Mouse (Mus musculus) cerebellum, postnatal 10 days (tissue): ENCODE data around the gene Tnp1.

Source experiments
- DNase-seq, 2 experiments: peaks; one replicate each; pipeline ENCODE4 v3.0.0; 2021; ENCODE audit warnings: mixed read lengths in 2 of 2

Tnp1 gene

DNA sequence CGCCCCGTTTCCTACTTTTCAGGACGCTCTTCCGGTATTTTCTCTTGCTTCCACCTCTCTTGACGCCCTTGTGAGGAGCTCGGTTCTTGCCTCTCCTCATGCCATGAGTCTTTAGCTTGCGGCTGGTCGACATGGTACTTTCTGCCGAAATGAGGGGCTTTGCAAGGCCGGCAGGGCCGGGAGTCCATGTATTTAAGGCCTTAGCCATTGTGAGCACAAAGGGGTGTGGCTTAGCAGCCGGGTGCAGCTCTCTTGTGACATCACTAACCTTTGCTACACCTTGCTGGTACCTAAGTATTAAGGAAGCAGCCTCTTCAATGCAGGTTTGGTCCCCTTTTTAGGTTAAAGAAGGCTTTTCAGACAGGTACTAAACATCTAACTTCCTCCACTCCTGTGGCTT is at the start of gene Tnp1:
Gene Tnp1, minus strand, starts transcription at position 179 of the 400 bp plus-strand sequence.
- no peak for DNase-seq

DNA sequence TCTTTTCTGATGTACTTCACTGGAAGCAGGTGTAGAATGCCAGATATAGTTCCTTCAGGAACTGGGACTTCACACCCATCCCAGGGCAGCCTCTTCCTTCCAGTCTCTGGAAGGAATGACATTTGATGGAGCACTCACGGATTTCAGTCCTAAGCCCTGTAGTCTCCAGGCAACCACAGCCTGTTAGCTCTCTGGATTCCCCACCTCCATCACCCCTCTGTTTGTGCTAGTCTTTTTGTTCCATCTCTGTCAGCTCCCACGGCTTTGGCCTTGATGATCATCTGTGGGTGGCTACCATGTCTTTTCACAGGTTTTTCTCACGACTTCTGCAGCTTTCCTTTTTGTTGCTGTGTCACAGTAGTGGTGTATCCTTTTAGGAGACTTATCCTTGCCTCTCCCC is 48.6 kb upstream of the Tnp1 start:
- no peak for DNase-seq

DNA sequence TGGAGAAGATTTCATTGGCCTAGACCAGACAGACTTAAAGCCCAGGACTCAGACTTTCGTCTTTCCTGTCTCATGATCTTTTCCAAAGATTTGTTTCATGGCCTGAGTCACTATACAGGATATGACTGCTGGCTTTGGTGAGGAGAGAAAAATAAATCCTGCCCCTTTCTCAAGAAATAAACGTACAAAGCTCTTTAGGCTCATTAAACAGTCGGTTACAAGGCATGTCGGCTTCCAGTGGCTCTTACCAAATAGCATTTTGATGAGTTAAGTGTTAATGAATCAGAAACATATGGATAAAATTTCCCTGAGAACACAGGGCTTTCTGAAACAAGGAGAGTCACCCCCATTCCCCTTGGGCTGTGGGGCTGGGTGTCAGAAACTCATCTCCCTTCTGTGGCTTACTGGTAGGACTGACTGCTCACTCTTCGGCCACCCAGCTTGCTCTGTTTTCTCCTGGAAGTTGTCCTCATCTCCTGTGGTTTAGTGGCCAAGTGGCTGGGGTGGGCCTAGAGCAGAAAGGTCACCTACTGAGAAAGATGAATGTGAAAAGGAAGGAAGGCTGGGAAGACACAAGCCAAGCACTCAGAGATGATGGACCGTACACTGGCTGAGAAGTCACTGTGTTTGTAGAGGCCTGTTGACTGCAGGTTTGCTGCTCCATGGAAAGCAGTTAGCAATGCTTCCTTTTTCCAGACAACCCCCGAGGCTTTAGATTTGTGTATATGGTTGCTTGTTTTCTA is 46.0 kb upstream of the Tnp1 start:
- DNase-seq = no peak

DNA sequence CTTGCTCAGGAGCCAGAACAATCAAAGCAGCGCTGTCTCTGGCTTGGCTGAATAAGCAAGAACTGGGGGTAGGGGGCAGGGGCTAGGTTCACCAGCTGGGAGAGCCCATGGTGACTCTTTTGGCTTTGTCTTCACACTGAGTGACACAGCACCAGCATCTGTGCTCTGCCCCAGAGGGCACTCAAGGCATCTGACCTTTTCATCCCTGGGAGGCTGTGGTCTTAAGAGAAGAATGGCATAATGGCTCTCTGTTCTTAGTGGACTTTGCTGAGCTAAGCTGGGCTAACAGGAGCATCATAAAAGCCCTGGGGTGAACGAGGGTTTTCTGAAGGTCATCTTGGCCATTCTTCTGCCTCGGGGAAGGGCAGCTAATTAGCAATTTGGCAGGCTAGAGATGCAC is 44.6 kb upstream of the Tnp1 start:
- DNase-seq = peak; percentile 20 to 38

DNA sequence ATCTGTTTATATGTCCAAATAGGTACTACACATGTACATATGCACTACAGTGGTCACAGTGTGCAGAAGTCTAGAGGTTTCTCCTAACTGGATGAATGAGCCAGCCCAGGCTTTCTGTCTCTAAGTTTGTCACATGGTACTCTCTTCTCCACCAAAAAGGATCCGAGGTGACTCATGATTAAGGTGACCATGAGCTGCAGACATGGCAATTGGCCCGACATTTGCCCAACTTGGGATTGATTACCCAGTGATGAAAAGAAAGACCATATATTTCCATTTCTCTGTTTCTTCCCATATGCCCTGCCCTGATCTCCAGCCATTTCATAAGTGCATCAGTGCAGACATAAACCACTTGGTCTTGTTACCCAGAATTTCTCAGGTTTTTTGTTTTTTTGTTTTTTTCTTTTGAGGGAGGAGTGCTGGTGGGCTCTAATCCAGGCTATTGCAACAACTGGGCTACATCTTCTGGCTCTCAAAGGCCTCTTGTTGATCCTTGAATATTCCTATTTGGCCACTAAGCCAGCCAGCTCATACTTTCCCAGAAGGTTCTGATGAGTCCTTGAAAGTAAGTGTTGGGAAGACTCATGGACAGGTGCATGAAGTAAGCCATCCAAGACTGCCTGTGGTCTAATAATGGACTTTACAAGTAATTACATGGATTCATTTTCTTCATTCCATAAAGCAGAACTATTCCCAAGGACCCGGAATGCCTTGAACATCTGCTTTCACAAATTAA is 40.7 kb upstream of the Tnp1 start:
- DNase-seq = no peak

DNA sequence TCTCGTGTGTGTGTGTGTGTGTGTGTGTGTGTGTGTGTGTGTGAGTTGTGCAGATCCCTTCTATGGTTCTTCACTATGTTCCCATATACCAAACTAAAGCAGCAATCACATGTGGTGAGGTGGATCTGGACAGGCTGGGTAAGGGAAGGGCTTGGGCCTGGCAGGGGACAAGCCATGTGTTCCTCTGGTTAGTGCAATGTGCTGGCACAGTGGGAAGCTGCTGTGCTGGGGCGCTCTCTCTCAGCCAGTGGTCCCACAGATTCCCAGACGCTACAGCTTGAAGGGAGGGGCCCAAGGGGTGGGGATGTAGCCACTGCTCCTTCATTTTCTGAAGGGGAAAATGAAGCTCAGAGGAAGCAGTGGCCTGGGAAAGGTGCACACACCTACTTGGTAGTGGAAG is 40.1 kb upstream of the Tnp1 start:
- DNase-seq = peak; percentile 50 to 79

DNA sequence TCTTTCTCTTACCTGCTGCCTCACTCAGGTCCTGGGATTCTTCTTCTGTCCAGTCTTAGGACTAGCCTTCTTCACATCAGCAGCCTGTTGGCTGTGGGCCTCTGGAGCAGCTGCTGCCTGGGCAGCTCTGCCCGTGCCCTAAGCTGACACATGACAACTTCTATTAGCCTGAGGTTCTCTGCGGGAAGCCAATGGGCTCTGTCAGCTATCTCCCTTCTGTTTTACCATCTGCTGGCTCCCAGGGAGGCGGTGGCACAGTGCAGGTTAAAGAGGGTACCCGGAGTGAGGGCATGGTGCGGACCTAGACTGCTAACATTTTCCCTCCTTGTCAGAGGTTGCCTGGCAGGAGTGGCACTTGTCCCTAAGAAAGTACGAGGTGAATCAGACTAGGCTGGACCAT is 39.5 kb upstream of the Tnp1 start:
- DNase-seq = peak; percentile 86 to 94

DNA sequence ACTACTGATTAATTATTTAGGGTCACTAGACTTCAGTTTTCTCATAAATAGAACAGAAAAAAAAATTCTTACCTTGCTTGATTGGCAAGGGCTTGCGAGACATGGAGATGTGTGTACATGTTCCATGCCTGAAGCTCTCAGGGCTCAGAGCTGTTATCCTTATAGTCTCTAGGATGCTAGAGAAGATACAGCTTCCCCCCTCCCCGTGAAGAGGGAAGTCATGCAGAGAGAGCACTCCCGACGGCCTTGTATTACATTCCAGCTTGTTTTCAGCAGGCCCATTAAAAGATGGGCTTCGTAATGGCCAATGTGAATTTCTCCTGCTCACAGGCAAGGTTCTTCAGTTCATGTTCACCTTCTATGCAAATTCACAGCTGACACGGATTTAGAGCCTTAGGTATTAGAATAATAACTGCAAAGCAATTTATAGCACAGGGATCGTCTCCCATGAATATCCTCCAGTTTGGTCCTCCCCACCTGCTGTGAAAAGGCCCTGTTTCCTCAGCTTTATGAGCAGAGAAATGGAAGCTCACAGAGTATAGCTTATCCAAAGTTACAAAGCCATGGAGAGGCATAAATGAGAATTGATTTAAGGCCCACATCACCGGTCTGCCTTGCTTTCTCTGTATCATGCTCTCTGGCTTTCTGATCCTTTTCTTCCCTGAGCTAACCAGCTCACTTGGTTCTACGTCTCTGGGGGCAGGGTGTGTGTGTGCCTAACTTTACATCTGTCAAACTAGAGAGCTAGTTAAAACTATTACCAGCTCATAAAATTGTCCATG is 38.0 kb upstream of the Tnp1 start:
- peak in 1 of 2 experiments; percentile 21 for DNase-seq

DNA sequence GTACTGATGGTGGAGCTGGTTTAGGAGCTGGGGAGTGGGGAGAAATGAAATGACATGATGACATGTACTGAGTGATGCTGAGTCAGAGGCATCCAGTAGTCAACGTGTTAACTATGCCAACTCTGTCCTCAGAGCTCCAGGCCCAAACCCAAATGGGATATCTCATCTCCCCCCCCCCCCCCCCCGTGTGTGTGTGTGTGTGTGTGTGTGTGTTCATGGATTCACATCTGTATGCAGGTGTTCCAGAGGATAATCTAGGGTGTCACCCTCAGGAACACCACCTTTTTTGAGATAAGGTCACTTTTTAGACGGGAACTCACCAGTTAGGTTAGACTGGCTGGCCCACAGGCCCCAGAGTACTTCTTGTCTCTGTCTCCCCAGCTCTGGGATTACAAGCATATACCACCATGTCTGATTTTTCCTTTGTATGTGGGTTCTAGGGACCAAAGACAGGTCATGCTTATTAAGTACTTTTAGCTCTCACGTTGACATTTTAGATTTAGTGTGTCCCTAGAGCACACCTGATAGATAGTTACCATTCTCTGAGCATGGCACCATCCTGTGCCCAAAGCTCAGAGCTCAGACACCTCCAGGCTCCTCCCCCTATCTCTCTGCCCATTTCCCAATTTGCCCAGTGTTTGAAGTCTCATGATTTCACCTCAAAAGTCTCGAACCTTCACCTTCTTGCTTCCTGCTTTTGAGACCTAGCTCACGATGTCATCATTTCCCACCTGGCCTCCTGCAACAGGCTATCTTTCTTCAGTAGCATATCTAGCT is 31.4 kb upstream of the Tnp1 start:
- DNase-seq = no peak

DNA sequence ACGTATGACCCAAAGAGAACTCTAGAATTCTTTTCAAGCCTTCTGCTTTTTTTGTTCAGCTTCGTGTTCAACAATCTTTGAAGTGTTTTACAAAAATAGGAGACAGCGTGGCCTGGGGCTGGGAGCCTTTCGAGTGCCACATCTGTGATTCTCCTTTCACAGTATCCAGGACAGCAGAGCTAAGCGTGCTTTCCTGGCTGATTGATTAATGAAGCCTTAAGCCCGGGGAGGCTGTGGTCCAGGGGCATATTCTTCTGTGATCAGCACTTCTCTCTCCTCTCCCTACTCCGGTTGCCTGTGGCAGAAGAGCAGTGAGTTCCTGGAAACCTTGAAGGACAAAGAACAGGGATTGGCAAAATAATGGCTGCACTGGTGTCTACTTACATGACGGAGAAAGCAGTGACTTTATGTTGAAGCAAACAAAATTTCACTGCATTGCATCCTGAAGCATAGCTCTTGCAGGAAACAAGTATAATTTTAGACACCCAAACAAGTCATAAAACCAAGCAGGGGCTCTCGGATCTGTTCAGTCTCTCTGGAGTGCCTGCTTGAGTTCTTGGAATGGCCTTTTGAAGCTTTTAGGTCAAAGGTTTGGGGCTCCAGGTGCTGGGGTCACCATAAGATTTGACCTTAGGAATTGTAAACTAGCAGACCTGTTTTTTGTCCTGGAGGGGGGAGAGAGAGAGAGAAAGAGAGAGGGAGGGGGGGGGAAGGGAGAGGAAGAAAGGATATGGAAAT is 30.4 kb upstream of the Tnp1 start:
- no peak for DNase-seq

DNA sequence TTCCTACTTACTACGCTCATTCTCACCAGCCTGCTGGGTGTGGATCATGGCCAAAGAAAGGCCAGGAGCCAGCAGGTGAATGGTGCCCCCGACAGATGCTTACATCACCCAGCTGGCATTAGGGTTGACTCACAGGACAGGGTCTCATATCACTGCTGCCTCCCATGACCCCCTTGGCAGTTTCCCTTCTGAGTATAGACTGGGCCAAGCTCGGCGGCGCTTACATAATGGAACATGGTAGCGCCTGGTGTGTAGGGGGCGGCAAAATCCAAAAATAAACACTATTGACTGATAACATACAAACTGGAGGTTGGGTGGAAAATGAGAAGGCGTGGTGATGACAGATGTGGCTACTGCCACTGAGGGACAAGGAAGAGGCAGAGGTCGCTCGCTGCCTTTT is 28.0 kb upstream of the Tnp1 start:
- DNase-seq = peak in 1 of 2 experiments; percentile 26

DNA sequence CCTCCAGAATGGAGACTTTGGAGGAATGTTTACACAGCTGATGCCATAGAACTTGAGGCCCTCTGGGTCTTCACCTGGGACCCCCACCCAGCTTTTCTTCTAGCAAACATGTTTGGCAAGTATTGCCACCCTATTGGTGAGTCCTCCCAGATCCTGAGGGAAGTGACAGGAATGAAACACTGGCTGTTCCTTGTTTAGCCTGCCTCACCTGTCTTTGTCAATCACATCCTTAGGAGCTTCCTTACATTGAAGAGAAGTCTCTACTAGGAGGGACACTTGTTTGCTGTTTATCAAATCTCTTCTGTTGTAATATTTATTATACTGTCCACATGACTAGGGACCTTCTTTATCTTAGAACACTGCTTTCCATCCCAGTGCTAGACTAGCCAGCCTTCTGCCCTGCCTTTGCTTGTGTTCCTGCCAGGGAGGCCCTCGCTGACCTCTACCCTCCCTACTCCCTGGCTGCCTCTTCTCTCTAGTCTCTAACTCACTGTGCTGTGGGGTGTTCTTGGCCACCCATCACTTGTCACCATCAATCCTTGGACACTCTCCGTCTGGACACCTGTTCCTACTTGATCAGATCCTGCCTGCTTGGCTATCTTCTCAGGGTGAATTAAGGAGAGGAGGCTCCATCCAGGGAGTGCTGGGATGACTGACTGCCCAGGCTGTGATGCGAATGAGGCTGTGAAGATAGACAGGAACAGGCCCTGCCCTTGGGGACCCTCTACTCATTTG is 25.1 kb upstream of the Tnp1 start:
- no peak for DNase-seq

DNA sequence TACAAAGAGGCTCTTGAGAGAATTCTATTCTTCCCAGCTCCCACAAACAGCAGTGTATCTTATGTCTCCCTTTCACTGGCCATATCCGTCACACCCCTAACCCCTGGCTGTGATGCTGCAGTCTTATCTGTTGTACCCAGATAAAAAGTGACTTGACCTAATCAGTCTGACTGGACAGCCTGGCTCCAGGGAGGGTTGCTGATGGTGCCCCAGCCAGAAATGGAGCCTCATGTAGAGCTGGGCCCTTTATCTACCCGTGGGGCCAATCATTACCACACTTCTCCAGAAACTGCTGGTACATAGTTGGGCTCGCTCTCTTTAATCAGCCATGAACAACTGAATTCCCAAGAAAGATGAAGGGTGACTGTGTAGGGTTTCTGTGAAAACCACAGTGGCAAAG is 22.8 kb upstream of the Tnp1 start:
- no peak for DNase-seq

DNA sequence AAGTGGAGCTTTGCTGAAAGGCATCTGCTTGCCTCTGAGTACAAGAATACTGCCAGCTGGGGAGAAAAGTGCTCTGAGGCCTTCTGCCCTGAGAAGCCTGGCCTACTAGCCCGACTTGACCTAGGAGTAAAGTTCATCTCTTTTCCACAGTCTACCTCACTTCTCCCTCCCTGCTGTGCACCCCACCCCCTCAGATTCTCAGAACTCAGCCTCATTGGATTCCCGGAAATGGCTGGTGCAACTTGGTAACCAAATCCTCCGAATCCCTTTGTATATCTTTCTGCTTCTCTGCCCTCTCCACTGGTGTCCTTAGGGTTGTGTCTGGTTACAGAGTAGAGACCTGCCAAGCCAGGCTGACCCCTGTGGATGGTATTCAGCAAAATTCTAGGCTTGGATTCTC is 20.8 kb upstream of the Tnp1 start:
- DNase-seq = no peak

DNA sequence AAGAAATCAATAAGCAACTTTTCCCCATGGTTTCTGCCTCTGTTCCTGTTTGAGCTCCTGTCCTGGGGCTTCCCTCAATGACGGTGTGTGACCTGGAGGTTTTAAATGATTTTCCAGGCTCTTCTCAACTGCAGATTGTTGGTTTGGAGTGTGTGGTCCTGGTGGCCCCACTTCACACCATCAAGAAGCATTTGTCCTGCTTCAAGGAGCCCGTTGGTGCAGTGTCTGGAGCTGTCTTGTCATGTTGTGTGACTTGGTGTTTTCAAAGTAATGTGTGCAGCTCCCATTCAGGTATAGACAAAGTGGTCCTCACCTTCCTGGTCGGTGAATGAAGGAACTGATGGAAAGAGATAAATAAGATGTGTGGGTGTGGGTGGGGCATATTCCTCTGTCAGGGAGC is 20.0 kb upstream of the Tnp1 start:
- no peak for DNase-seq

DNA sequence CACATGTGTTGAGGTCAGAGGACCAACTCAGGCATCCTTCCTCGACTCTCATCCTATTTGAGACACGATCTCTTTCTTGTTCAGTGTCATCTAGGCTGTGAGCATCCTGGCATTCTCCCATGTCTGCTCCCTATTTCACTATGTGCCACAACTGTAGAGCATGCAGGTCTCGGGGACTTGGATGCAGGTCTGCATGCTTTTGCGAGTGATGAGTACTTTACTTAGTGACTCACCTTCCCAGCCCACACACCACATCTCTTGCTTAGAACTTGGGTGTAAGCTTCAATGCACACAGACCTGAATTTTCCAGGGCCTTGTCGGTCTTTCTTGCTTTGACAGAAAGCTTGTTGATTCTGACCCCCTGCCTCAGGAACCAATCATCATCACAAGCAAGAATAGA is 16.8 kb upstream of the Tnp1 start:
- DNase-seq = no peak

DNA sequence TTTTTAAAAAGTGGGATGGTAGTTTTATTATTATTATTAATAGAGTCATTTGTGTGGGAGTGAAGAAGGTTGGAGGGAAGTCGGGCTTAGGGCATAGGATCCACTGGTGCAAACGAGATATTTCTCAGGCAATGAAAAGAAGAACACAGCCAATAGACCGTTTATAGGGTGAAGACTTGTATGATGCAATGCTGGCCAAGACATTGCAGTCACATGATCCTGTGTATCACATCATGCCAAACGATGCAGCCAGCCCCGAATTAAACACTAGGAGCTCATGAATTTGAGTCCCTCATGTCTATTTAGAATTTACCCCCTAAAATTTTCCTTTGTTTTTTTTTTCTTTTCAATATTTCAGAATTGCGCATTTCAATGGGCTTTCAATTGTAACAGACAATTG is 13.0 kb upstream of the Tnp1 start:
- DNase-seq = no peak

DNA sequence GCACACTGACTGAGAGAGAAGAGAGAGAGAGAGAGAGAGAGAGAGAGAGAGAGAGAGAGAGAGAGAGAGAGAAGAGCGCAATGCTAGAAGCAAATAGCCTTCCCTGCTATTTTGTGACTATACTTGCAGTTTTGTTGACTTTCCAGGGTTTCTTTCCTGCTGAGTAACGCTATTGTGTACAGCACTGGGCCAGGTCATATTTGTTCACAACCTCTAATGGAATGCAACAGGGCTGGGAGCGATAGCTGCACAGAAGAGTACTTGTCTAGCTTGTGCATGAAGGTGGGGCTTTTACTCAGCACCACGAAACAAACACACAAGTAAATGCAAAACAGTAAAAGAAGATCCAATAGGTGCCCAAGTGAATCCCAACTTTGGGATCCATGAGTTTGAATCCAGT is 11.7 kb upstream of the Tnp1 start:
- DNase-seq = no peak

DNA sequence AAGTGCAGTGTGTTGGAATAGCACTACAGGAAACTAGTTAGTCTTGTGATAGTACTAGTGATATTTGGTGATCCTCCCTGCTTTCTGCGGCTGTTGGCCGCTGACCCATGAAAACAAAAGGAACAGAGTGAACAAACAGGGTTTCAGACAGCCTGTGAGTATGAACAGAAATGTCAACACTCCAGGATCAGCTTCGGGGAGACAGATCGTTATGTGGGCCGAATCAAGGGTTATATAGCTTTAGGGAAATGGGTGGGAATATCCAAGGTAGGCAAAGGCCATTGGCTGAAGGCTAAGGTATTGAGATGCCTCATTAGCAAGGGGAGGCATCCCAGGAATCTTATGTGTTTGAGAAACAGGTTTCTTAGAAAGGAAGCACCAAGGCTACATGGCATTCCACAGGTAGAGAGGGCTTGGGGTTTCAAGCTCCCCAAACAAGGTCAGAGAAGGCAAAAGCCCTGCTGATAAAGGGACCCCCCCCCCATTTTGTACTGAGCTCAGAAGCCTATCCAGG is 11.1 kb upstream of the Tnp1 start:
- DNase-seq = no peak

DNA sequence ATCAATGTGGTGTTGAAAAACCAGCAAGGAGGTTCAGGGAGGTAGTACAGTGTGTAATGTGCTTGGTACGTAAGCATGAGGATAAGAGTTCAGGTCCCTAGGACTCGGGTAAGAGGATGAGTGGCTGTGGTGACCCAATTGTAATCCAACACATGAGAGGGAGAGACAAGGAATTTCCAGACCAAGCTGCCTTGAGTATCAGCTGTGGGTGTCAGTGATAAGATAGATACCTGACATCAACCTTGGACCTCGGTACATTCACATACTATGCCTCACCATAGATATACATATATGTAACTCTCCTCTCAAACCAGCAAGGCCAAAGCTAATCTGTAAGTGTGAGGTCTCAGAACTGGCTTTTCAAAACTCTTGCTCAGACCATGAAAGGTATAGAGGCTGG is 10.4 kb upstream of the Tnp1 start:
- no peak for DNase-seq

DNA sequence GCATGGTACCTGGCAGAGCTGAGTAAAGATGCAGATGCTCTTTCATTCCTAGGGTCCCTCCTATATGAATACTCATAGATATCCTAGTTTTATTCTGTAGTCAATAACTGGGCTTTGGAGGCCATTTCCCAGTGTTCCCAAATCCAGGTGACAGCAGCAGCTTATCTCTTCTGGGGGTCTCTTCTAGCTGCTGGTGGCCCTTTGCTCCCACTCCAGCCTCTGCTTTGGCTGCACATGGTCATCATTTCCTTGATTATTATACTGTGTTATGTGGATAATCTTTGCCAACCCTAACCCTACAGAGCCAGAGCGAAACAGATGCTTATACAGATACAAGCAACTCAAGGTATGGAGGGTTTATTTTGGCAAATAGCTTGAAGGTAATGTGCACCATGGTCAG is 8.9 kb downstream of the Tnp1 start:
- no peak for DNase-seq
